Mouse (Mus musculus) regulatory T cell (primary cell): ENCODE measurements around the gene Fgfr3.

Source experiments
- in situ Hi-C: fragments of 300-600 bp; cut with MboI, MseI; formaldehyde crosslinking; loops from one replicate; pipeline ENCODE4 v1.15.1; 2025; ENCODE audit warnings: high pct_unique_total_duplicates

Gene Fgfr3

DNA sequence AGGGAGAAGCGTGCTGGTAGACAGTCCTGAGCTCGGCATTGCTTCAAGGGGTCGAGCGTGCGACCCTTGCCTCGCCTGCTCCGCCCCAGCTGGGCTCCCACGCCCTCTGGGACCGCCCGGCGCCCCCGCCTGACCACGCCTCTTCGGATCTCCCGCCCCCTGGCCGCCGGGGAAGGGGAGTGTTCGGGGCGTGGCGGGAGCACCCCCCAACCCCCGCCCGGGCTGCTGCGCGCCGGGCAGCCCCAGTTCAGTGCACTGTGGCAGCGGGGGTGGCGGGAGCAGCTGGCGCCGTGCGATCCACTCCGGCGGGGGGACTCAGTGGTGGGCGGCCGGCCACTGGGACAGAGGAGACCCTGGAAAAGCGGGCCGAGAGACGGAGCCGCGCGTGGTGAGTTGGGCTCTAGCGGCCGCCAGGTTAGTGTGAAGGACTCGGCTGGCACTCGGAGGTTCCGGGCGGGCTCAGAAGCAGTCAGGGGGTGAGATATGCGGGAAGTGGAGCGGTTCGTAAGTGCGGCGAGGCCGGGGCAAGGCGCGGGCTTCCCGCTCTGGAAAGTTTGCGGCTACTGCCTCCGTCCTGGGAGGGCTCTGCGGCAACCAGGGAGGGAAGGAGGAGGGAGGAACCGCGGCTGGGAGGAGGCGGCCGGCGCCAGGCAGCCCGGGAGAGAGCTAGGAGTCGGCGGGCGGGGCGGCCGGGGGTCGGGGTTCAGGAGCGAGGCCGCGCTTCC lies at the start of gene Fgfr3:
Fgfr3 (plus strand) TSS at position 134 of the 725 bp plus-strand sequence.
- in situ Hi-C loops = no loop called here

DNA sequence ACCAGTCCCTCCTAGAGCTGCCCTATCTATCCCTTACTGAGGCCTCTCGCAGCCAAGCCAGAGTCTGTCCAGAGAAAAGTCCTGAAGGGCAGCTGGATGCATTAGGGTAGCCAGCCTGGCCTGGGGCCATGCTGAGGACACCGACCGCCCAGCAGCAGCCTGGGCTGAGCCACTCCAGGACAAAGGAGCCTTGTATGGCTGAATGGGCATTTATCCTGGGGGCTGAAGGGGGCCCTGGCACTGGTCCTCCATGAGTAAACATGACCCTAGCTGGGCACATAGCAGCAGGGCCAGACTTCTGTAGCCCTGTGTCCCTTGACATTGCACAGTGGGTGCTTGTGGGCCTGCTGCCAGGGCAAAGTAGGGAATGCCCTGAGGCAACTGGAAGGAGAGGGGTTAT lies 47.0 kb upstream of the Fgfr3 start:
- in situ Hi-C loops = loop anchor here (5.0 kb wide), 1 partner anchor 248 kb away; no protein-coding TSS in a partner anchor

DNA sequence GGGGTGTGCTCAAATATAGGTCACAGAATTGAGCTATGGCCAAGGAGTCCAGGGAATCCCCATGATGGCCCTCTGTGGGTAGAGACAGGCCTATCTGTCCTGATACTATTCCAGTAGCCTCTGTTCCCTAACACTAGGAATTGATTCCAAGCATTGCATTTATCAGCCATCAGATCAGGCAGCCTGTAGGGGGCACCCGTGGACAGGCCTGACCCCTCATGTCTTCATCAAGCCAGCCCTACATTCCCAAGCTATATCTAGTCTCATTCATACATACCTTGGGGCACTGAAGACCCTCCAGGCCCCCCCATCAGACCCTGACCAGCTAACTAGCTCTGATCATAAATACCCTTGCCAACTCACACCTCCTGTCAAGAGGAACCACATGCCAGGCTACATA lies 45.5 kb upstream of the Fgfr3 start:
- in situ Hi-C loops = no loop called here

DNA sequence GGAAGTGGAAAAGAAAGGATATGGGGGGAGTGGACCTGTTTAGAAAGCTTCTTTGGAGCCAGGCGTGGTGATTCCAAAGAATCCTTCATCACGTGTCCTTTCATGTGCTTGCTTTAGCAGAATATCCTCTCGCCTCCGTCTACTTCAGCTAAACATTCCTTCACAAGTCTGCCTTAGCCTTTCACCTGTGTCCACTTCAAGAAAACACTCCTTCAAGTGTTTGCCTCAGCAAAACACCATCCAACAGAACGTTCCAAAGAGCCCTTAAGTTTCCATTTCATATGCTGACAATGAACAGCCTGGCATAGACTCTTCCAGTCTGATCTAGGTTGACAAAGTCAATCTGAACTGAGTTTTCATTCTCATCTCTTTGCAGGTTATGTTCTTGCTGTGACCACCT lies 43.2 kb upstream of the Fgfr3 start:
- in situ Hi-C loops = no loop called here

DNA sequence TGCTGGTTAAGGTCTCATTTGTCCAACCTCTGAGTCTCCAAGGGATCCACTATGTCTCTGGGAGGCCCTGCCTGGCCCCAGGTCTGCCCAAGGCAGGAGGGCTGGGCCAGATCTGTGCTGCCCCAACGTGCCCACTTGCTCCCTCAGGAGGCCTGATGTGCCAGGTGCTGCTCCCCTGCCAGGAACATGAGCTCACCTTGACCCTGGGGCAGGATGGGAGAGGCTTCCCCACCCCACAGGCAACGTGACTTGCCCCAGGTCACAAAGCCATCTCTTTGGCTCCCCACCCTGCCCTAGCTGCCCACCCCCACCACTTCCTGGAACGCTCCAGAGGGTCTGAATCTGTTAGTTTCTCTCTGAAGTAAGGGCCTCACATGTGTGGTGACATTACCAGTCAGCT lies 40.4 kb upstream of the Fgfr3 start:
- in situ Hi-C loops = no loop called here

DNA sequence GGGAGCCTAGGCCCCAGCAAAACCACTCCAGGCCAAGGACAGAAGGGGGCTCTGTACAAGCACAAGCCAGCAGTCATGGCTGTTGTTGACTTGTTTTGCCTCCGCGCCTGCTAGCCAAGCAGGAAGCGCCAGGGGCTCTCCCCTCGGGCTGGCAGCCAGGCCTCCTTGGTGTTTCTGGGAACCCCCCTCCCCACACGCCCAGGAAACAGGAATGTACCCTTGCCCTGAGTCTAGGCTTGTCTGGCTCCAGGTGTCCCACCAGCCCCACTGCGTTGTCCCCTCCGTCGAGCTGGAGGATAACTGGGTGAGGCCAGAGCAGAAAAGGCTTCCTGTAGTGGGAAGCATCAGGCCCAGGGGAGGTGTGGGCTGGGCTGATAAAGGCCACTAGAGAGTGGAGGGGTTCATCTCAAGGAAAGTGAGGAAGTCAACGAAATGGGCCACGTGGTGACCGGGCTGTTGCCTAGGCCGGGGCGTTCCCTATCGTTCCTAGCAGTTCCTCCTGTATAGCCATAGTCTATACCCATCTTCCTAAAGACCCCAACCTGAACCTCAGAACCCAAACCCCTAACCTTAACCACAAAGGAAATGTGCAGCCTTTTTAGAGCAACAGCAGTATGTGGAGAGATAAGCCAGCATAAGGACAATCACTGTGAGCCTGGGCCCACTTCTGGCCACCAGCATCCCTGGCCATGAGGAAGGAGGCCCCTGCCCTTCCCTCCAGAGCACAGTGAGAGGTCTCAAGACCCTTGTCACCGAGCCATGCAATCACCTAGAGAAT lies 39.7 kb upstream of the Fgfr3 start:
- in situ Hi-C loops = no loop called here

DNA sequence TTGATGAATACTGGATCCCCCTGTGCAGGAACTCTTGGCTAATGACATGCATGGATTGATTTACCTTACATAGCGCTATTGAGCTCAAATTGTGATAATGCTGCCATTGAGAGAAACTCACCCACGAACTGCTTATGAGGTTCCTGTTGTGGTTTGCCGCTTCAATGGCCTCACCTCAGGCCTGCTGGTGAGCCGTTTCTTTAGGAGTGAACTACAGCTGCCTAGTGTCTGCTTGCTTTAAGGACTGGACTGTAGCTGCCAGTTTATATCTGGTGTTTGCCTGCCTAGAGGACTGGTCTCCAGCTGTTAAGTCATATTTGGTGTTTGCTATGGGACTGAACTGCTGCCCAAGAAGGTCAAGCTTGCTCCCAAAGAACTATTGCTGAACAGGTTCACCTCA lies 38.5 kb upstream of the Fgfr3 start:
- in situ Hi-C loops = no loop called here

DNA sequence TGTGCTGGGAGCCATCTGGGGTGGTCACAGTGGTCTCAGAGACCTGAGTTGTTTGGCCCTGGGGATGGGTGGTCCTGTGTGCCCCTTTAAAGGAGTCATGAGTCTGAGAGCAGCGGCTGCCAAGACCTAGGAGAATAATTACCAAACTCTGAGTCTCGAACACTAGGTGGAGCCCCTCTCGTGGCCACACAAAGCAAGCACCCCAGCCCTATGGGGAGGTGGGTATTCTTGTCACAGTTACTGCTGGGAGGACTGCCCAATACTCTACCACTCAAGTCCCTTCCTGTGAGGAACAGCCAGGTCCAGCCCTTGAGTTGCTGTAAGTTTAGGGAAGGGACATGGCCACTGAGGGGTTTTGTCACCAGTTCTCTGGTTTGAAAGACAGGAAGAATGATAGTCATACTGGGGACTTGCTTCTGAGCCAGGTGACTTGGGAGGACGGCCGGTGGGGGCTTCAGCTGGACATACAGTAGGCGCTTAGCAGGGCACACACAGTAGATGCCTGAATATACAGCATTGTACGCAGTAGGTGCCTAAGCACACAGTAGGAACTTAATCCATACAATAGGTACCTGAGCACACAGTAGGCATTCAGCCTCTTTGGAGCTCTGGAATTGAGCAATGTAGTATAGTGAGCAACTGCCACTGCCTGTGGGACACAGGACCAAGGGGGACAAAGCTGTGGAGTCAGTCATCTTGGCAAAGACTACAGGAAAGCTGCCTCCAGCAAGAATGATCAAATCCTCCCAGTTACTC lies 37.4 kb upstream of the Fgfr3 start:
- in situ Hi-C loops = no loop called here

DNA sequence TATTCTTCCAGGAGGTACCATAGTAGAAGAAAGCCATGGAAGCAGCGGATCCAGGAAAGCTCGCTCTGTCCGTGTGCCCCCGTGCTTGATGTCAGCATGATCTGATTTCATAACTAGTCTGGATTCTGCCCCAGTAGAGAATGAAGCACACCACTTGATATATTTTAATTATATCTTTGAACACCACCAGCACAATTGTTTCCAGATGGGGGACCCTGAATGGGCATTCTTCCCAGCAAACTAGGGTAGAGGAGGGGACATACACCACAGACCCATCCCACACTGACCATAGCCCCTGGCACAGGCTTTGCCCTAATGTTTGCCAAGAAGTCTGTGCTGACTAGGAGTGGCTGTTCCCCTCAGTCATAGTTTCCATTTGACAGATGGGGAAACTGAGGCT lies 36.5 kb upstream of the Fgfr3 start:
- in situ Hi-C loops = loop anchor here (5.0 kb wide), 1 partner anchor 47 kb away; no protein-coding TSS in a partner anchor

DNA sequence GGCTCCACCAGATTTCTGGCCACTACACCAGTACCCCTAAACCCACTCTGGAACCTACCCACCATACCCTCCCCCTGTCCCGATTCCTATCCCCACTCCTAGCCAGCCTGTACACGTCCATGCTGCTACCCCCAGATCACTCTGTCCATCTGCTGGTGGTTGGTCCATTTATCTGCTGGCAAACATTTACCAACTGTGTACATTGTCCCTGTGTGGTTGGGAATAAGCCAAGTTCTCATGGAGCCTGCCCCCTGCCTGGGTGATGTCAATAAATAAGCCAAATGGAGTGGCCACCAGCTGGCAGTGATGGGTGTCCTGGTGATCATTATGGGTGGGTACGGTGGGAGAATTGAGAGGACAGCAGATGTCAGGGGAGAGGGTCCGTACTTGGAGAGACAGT lies 34.3 kb upstream of the Fgfr3 start:
- in situ Hi-C loops = loop anchor here (5.0 kb wide), 1 partner anchor 45 kb away; no protein-coding TSS in a partner anchor

DNA sequence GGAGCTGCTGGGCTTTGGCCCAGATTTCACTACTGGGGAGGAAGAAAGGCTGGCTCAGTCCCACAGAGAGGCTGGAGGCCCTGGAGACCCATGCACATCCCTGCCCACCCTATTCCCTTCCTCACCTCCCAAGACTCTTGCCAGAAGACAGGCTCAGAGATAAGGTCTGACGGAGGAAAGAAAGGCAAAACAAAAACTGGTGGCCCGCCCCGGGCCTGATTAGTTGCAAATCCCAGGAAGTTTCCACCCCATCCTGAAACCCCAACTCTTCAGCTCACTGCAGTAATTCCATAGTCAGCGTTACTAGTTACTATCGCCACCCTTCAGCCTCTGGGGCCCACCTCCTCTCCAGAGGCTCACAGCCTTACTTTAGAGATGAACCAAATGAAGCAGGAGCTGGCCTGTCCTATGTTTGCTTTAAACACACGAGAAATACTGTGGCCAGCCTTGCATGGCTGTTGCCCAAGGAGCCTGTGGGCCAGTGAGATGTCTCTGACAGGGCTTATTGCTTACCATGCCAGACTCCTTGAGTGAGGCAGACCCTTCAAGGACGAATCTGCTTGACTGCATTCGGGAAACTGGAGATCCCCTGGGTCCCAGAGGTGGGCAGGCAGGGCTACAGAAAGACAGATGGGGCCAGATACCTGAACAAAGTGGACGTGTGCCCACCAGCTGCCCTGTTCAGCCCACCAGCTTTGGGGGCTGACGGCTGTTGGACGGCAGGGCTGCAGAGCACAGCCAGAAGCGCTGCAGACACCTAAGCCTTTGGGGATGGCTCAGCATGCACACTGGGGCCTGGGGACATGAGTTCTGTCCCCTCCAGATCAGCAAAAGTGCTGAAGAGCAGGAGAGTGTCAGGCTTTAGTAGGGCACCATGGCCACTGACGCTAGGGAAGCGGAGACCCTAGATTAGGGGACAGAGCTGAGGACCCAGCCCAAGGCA lies 32.9 kb upstream of the Fgfr3 start:
- in situ Hi-C loops = loop anchor here (5.0 kb wide), 1 partner anchor 44 kb away; no protein-coding TSS in a partner anchor

DNA sequence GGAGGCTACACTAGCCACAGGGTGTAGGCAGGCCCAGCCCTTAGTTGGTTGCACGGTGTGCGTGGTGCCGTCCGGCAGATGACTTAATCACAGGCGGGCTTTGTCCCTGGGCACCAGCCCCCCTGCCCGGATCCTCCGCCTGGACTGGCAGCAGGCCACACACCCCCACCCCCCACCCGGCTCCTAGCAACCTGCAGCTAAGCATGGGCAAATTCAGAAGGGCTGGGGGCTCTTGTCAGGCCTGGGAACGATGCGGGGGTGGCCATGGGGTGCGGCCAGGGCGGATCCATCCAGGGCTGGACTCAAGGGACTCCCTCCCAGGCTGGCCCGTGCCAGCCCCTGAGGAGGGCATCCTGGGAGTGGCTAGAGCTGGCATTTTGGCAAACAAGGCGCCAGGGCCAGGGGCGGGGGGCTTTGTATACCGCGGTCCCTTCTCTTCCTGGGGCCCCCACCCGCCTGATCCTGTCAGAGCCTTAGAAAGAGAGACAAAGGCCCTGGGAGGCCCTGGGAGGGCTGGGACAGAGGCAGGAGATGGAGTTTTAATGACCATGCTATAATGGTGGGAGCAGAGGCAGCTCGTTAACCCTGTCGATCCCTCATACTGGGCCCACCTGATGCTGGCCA lies 32.1 kb upstream of the Fgfr3 start:
- in situ Hi-C loops = loop anchor here (5.0 kb wide), 1 partner anchor 43 kb away; no protein-coding TSS in a partner anchor

DNA sequence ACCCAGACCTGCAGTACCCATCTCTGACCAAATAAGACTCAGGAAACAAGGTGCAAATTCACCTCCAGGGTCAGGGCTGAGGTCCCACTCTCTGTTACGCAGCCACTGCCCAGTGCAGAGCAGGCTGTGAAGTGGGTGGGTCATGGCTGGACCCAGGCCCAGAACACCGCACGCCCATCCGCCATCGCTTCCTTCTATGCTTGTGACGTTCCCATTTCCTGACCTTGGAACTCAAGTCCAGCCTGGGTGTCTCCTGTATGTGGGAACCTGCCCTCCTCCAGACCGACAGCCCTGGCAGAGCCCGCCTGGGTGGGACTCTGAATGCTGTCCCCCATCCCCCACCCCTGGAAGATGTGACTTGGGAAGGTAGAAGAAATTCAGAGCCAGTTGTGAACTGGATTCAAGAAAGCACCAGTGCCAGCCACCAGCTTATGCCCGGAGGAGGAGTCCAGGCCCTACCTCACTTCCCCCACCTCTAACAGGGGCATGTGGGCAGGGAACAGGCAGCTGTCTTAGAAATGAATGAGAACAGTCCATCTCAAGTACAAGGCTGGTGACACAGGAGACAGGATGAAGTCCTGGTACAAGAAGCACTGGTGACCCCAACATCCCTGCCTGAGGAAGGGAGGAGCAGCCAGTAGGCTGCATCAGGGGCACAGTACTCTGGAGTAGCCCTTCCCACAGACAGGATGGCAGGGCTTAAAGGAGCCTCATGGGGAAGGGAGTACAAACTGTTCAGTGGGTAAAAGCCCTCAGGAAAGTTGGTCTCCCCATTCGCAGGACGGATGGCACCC lies 31.4 kb upstream of the Fgfr3 start:
- in situ Hi-C loops = loop anchor here (5.0 kb wide), 1 partner anchor 42 kb away; no protein-coding TSS in a partner anchor

DNA sequence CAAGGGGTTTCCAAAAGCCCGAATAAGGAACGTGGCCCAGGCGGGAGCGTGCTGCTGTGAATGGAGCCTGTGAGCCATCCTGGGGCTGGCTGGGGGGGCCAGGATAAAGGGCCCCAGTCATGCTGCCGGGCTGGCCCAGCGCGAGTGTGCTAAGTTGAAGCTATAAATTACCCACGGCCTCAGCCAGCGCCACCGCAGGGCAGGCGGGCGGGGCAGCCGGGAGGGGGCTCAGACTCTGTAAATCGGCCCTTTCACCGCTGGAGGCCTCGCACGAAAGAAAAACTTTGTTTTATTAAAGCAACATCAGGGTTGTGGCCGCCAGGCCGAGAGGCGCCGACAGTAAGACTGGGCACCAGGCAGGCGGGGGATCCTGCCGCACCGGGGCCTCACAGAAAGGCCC lies 29.1 kb upstream of the Fgfr3 start:
- in situ Hi-C loops = no loop called here

DNA sequence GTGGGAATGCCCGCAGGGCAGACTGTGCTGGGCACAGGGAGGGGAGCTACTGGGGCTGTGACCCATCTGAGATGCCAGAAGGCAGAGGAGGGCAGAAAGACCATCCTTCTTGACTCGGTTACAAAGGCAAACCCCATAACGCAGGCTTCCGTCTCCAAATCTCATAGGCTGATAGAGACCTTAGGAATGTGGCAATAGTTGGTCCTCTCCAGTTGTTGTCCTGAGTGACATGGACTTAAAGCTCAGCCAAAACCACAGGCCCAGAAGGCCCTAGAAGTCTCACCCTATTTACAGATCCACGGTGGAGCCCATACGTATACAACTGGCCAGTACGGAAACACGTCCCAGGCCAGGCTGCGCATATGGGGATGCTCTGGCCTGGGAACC lies 27.0 kb upstream of the Fgfr3 start:
- in situ Hi-C loops = no loop called here

DNA sequence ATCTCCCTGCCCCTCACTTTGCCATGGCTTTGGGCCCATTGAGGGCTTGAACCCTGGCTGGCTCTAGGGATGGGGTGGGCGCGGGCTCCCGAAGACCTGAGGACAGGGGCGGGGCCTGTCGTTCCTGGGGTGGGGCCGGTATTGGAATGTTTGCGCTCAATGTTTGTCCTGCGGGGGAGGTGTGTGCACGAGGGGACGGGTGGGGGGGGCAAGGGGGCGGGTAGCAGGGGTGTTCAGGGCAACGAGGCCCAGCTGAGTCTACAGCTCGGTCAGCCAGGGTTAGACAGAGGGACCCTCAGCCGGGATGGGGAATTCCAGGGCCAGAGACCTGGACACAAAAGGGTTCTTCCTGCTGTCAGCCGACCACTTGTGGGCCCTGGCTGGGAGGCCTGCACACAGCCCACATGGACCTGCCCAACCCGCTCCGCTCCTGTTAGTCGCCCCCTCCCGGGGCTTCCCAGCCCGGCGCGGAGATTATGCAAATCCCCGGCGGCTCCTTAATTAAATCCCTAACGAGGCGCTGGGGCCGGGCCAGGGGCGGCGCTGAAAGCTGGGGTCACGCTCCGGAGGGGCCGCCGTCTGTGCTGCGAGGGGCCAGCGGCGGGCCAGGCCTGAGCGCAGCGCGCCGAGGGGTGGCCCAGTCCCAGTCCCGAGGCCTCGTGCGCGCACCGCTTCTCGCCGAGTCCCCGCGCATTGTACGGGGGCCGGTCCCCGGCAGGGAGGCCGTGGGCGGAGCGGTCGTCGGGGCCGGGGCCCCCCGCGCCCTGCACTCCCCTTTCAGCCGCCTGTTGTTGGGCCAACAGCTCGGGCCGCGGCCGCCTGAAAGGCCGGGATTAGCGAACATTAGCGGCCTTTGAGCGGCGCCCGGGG lies 26.4 kb upstream of the Fgfr3 start:
- in situ Hi-C loops = no loop called here

DNA sequence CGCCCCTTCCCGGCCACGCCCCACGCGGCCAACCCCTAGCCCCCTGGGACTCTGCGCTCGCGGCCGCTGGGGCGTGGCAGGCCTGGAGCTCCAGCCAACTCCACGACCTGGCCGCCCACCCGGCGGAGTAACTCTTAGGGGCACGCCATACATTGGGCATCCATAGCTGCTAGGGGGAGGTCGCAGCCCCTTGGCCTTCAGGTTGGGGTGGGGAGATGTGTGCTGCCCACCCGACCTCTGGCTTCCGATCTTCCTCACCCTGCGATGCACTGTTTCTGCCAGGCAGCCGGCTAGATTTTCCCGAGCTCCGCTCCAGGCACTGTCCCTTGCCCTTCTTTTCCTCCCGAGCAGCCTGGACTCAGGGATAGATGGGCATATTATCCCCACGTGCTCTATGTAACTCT lies 25.8 kb upstream of the Fgfr3 start:
- in situ Hi-C loops = no loop called here

DNA sequence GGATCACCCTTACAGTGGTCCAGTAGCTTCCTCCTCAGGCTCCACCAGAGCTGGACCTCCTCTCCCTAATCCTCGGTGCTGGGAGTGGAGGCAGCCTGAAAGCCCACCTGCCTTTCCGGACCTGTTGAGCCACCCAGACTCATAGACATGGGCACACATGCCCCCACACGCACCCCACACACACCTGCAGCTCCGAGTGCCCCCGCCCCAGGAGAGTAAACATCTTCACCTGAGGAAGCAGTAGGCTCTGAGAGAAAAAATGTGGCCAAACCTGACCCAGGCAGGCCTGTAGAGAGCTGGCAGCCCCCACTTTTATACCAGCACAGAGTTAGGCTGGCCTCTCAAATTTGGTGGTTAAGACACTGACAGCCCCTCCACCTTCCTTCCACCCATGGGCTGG lies 25.0 kb upstream of the Fgfr3 start:
- in situ Hi-C loops = no loop called here

DNA sequence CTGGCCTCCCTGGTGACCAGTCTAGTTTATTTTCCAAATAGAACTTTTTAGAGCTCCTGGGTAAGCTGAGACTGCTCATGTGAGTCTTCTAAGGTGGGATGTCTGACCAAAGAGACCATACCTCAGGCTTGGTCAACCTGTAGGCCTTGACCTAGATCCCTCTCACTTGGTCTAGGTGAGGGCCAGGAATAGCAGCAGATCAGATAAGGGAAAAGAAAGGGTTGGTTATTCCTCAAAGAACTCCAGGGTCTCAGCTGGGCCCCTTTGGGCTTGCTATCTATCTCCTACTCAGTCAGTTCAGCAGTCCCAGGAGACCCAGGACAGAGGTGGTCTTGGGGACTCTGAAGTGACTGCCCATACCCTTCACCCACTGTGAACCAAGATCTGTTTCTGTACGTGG lies 23.9 kb upstream of the Fgfr3 start:
- in situ Hi-C loops = no loop called here
